Mouse (Mus musculus) testis, adult 2 months (tissue): ENCODE results near the gene Preb.

ENCODE experiments used
- CTCF ChIP-seq: fragments of 200-500 bp; IDR thresholded peaks from 2 replicates; pipeline ENCODE4 v1.5.1; 2012; ENCODE audit warnings: low read depth, mild to moderate bottlenecking, inconsistent platforms, low read length, moderate library complexity; ENCODE audit not compliant: control insufficient read depth, insufficient read depth, insufficient replicate concordance
- POLR2A ChIP-seq: fragments of 200-500 bp; IDR thresholded peaks from 2 replicates; pipeline ENCODE4 v1.6.1; 2012; ENCODE audit warnings: low read depth, mild to moderate bottlenecking, inconsistent platforms, low read length, moderate library complexity; ENCODE audit not compliant: control insufficient read depth

DNA sequence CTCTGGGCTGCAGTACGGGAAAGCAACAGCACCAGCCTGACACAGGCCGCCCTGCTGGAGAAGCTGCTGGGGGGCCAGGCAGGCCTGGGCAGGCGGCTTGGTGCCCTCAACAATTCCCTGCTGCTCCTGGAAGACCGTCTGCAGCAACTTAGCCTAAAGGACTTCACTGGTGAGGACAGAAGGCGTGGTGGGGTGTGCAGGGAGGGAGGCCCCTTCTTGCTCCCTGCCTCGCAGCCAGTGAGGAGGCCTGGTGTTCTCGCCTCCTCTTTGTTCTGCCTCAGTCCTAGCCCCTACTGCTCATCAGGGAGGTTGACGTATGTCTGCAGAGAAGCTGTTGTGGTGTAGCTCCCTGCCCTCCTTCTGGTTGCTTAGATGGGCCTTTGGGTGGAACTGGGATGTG is 41.5 kb downstream of the Preb start:
- TF ChIP-seq POLR2A: no peak
- TF ChIP-seq CTCF: no peak
